Mouse (Mus musculus): Measurements from ENCODE around the gene Tmem205. TPM values are rescaled to one million over a fixed set of nuclear protein-coding genes. Genes with fewer than 3 reads are reported as not detected.

The Tmem205 gene
- 16.4 and 21.5 TPM in 2 replicates for total RNA-seq (2023)

DNA sequence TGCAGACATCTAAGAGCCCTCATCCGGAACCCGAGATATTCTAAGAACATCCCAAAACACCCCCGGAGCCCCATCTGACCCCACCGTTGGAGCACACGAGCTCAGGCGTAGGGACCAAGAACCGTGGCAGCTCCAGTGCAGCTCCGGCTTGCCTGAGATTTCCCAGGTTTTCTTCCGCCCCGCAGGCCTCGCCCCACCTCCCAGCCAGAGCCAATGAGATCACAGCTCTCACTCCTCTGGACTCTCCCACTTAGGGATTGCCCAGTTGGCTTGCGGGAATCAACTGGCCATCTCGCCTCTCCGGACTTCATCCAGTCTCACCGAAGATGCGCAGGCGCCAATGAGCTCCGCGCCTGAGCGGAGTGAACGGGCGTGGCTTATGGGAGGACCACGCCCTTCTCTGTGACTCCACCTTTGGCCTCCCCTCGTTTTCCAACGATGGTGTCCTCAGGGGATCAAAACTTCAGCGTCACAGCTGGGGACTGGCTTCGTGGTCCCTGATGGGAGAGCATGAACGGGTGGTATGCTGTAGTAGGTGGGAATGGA lies at the start of gene Tmem205, which contains the start of gene Ccdc159:
TSS of gene Tmem205 (minus strand) at position 349 of the 546 bp plus-strand sequence.
TSS of gene Ccdc159 (plus strand) at position 264 of the 546 bp plus-strand sequence.

DNA sequence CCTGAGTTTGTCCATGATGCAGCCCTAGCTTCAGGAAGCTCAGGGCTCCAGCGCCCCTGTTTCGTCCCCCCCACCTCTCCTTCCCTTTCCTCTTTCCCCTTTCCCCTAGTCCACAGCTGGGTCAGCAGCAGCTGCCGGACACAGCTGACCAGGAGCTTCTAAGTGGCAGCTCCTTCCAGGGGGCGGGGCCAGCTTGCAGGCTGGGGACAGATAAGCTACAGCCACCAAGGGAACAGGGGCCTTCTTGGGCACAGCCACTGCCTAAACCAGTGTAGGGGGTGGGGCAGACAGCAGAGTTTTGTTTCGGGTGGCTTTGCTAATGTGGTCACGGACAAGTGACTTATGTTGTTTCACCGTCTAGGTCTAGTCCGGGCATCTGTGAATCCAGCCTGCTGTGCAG lies 36.1 kb upstream of the Tmem205 start, which contains the start of gene Epor:
TSS of gene Epor (minus strand) at position 90 of the 400 bp plus-strand sequence.

DNA sequence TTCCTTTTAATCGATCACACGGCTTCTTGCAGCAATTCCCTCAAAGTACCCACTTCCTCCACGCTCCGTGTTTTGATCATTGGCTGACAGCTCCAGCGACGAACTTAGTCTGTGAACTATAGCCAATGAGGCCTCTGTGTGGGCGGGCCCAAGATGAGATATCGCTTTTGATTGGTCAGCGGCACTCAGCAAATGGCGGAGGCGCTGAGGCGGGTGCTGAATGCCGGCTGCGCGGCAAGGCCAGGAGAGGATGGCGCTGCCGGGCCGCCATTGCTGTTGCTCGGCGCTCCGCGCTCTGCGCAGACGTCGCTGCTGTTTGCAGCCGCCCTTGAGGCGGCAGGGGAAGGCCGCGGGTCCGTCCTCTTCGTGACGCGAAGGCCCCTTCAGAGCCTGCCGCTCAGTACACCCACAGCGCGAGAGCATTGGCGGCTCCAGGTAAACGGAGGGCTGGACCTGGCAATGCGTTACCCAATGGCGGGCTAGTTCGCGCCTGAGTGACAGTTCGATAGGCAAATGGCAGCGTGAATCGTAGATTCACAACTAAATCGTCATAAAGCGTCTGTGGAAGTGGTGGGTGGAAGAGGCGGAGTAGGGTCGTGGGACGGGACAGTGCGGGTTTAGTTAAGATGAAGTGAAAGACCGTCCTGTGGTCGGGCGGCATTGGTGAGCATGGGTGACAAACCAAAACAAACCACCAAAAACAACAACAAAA lies 28.4 kb upstream of the Tmem205 start, which contains the start of gene Swsap1:
TSS of gene Swsap1 (plus strand) at position 186 of the 712 bp plus-strand sequence.

DNA sequence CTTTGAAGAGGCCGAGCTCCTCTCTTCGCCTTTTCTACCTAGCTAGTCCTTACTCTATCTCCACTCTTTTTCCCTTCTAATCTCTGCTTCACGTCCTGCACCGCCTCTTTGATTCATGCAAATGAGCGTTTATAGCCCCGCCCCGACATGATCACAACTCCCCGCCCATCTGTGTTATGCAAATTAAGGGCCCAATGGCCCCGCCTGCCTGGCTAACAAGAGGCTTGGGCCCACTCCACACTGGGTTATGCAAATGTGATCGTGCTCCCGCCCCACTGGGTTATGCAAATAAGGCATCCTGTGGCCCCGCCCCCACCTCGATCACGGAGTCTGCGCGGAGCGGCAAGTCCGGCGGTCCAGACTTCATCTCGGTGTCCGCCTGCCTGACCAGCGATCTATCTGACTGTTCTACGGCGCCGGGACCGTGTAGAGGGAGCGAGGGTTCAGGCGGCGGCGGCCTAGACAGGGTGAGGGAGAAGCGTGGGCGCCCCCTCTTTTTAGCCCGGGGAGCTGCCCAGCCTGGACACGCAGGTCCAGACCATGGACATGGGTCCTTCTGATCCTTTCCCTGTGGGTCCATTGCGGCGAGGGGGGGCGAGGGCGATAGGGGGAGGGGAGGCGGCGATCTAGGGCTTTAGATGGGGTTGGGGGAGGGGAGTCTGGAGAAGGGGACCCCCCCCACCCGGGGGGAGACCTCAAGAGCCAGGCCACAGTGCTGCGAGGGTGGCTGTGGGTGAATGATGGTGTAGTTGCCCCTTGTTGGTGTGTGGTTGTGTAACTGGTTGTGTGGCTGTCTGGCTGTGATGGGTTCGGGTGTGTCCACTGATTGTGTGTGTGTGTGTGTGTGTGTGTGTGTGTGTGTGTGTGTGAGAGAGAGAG lies 9.6 kb upstream of the Tmem205 start, which contains the start of gene Plppr2:
TSS of gene Plppr2 (plus strand) at position 342 of the 879 bp plus-strand sequence.

DNA sequence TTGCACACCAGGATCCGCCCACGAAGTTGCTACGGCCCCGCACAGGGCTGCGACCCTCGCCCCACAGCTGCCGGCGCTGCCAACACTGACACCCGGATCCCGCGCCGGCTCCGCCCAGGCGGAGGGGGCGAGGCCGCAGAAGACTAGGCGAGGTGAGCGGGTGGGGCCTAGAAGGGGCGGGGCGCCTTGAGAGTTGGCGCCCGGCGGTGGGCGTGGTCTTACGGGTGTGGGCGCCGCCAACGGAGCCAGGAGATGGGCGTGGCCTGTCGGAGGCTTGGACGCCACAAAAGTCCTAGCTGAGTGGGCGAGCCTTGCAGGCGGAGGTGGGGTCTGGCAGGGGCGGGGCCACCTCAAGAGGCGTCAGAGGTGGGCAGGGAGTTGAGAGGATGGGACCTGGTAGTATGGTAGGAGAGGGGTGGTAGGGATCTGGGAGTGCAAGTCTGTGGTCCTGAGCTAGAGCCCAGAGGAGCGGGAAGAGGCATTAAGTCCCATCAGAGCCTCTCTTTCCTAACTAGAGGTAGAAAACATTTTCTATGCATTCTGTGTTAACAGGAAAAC lies 9.2 kb downstream of the Tmem205 start, which contains the start of gene Rab3d:
TSS of gene Rab3d (minus strand) at position 158 of the 558 bp plus-strand sequence.

Other genes starting within 250 kb of the Tmem205 start
- 79.0 and 91.2 TPM in 2 replicates for gene Ldlr, start 204.1 kb downstream of the Tmem205 start, total RNA-seq (2023)
- gene Spc24, start 167.3 kb downstream of the Tmem205 start, total RNA-seq (2023) = 25.6 and 32.9 TPM in 2 replicates
- 0.63 and 0.79 TPM in 2 replicates for gene Kank2, start 128.8 kb downstream of the Tmem205 start, total RNA-seq (2023)
- gene Angptl8, start 92.0 kb downstream of the Tmem205 start, total RNA-seq (2023) = not detected in 2 replicates
- 1.6 and 4.7 TPM in 2 replicates for gene Dock6, start 74.9 kb downstream of the Tmem205 start, total RNA-seq (2023)
- gene Rab3d, start 9.4 kb downstream of the Tmem205 start, total RNA-seq (2023) = 166 and 181 TPM in 2 replicates
- 0.95 TPM in 2 replicates for gene Ccdc159, start 85 bp downstream of the Tmem205 start, total RNA-seq (2023)
- 0.85 and 1.7 TPM in 2 replicates for gene Plppr2, start 9.5 kb upstream of the Tmem205 start, total RNA-seq (2023)
- 2.9 and 3.6 TPM in 2 replicates for gene Swsap1, start 28.2 kb upstream of the Tmem205 start, total RNA-seq (2023)
- gene Epor, start 36.0 kb upstream of the Tmem205 start, total RNA-seq (2023) = 1.1 and 1.4 TPM in 2 replicates
- 0.19 TPM in 1 of 2 replicates, not detected in the other for gene Rgl3, start 61.9 kb upstream of the Tmem205 start, total RNA-seq (2023)
- gene Ccdc151, start 75.1 kb upstream of the Tmem205 start, total RNA-seq (2023) = not detected in 2 replicates
- gene Prkcsh, start 75.2 kb upstream of the Tmem205 start, total RNA-seq (2023) = 46.3 and 55.6 TPM in 2 replicates
- gene Elavl3, start 124.5 kb upstream of the Tmem205 start, total RNA-seq (2023) = not detected in 2 replicates
- not detected in 2 replicates for gene Gm49318, start 143.7 kb upstream of the Tmem205 start, total RNA-seq (2023)
- 6.9 and 11.7 TPM in 2 replicates for gene Zfp653, start 143.8 kb upstream of the Tmem205 start, total RNA-seq (2023)
- gene Ecsit, start 157.9 kb upstream of the Tmem205 start, total RNA-seq (2023) = 5.1 and 5.8 TPM in 2 replicates
- not detected in 2 replicates for gene Cnn1, start 171.7 kb upstream of the Tmem205 start, total RNA-seq (2023)
- 34.3 and 40.5 TPM in 2 replicates for gene Elof1, start 189.6 kb upstream of the Tmem205 start, total RNA-seq (2023)
- 15.8 and 15.9 TPM in 2 replicates for gene Acp5, start 208.2 kb upstream of the Tmem205 start, total RNA-seq (2023)
- 17.4 and 23.4 TPM in 2 replicates for gene Pigyl, start 229.3 kb upstream of the Tmem205 start, total RNA-seq (2023)

Measured in neutrophil, adult 65 days (primary cell).